Mouse (Mus musculus) left cerebral cortex, postnatal 4 days (tissue): ENCODE results near the gene Spcs1. TPM values are rescaled to one million over a fixed set of nuclear protein-coding genes. Genes with fewer than 3 reads are reported as not detected.

Source experiments
- DNase-seq: peaks from one replicate; pipeline ENCODE4 v3.0.0-alpha.2; 2022
- intact Hi-C: fragments of 180-260 bp; cut with DNase I; formaldehyde crosslinking; loops from one replicate; pipeline ENCODE4 v1.15.1; 2025
- total RNA-seq, 2 experiments: library from RNA; stranded (reverse); gene quantifications; 2 replicates each; pipeline ENCODE4 v1.2.3; 2021

The Spcs1 gene
- 100 to 1,000 TPM; 158 to 166 TPM for total RNA-seq

GRCm38 (mm10) chr14:31001307-31002205 is at the start of gene Spcs1, which contains the start of gene Glt8d1:
Gene Spcs1, minus strand, starts transcription at chr14:31001672.
Gene Glt8d1, plus strand, starts transcription at chr14:31001400.
- peak; percentile 84 for DNase-seq
- intact Hi-C loops: no loop called here

- intact Hi-C loops: no loop called here
- DNase-seq: no peak
These were observed 44.3 kb upstream of the Spcs1 start for GRCm38 (mm10) chr14:31045817-31046216.

- no peak for DNase-seq
- intact Hi-C loops: no loop called here
These were observed 43.8 kb upstream of the Spcs1 start for GRCm38 (mm10) chr14:31045296-31045695.

GRCm38 (mm10) chr14:31025785-31026184 is 24.3 kb upstream of the Spcs1 start:
- DNase-seq: no peak
- intact Hi-C loops: no loop called here

- intact Hi-C loops: no loop called here
- no peak for DNase-seq
These were observed 21.1 kb upstream of the Spcs1 start for GRCm38 (mm10) chr14:31022579-31022978.

- intact Hi-C loops: no loop called here
- DNase-seq: peak; percentile 71
These were observed 18.1 kb upstream of the Spcs1 start for GRCm38 (mm10) chr14:31019331-31020205.

- peak; percentile 98 for DNase-seq
- intact Hi-C loops: no loop called here
These were observed 17.4 kb upstream of the Spcs1 start, which contains the start of the genes Pbrm1 and Gnl3 for GRCm38 (mm10) chr14:31018860-31019291. Gene Pbrm1, plus strand, starts transcription at chr14:31019138. Gene Gnl3, minus strand, starts transcription at chr14:31019152.

GRCm38 (mm10) chr14:31017854-31018253 is 16.4 kb upstream of the Spcs1 start:
- intact Hi-C loops: no loop called here
- no peak for DNase-seq

GRCm38 (mm10) chr14:31016063-31016462 is 14.6 kb upstream of the Spcs1 start:
- intact Hi-C loops: no loop called here
- no peak for DNase-seq

GRCm38 (mm10) chr14:31013928-31014327 is 12.5 kb upstream of the Spcs1 start:
- no peak for DNase-seq
- intact Hi-C loops: no loop called here

- intact Hi-C loops: no loop called here
- no peak for DNase-seq
These were observed 10.1 kb upstream of the Spcs1 start for GRCm38 (mm10) chr14:31011588-31011987.

- intact Hi-C loops: no loop called here
- DNase-seq: no peak
These were observed 5.3 kb upstream of the Spcs1 start for GRCm38 (mm10) chr14:31006779-31007178.

- intact Hi-C loops: no loop called here
- no peak for DNase-seq
These were observed 3.1 kb upstream of the Spcs1 start for GRCm38 (mm10) chr14:31004527-31004926.

- intact Hi-C loops: no loop called here
- DNase-seq: no peak
These were observed 611 bp downstream of the Spcs1 start for GRCm38 (mm10) chr14:31000816-31001306.

GRCm38 (mm10) chr14:31000356-31000755 is 1.1 kb downstream of the Spcs1 start:
- intact Hi-C loops: no loop called here
- no peak for DNase-seq

GRCm38 (mm10) chr14:30996417-30996816 is 5.1 kb downstream of the Spcs1 start:
- no peak for DNase-seq
- intact Hi-C loops: no loop called here

GRCm38 (mm10) chr14:30976222-30976621 is 25.2 kb downstream of the Spcs1 start:
- no peak for DNase-seq
- intact Hi-C loops: no loop called here

GRCm38 (mm10) chr14:30974204-30974603 is 27.3 kb downstream of the Spcs1 start:
- DNase-seq: no peak
- intact Hi-C loops: no loop called here

- intact Hi-C loops: no loop called here
- no peak for DNase-seq
These were observed 41.1 kb downstream of the Spcs1 start for GRCm38 (mm10) chr14:30960366-30960765.

GRCm38 (mm10) chr14:30959031-30959430 is 42.4 kb downstream of the Spcs1 start:
- no peak for DNase-seq
- intact Hi-C loops: no loop called here

- DNase-seq: no peak
- intact Hi-C loops: no loop called here
These were observed 43.0 kb downstream of the Spcs1 start for GRCm38 (mm10) chr14:30958517-30958916.
